Mouse (Mus musculus): ENCODE measurements around the gene Mcee.

The Mcee gene

GRCm38 (mm10) chr7:64439595-64440518, 47.5 kb downstream of the Mcee start:
- no peak for DNase-seq (ENCODE audit: low spot score)

- DNase-seq (ENCODE audit: low spot score): no peak
Measured at GRCm38 (mm10) chr7:64440519-64440918, 48.1 kb downstream of the Mcee start.

DNA sequence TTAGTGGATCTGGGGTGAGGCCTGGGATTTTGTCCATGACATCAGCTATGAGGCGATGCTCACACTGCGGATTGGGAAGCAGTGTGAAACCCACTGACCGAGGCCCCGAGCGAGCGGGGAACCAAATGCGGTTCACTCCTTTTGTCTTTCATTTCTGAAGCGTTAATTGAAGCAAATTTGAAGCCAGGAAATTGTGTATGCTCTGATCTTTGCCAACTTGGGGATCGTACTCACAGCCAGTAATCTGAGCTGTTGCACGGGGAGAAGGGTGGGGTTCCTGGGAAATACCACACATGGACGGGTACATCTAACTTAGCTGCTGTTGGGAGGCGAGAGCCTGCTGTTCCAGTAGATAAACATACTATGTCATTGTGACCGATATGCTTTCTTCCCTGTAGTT, 58.2 kb downstream of the Mcee start:
- no peak for DNase-seq (ENCODE audit: low spot score)

DNA sequence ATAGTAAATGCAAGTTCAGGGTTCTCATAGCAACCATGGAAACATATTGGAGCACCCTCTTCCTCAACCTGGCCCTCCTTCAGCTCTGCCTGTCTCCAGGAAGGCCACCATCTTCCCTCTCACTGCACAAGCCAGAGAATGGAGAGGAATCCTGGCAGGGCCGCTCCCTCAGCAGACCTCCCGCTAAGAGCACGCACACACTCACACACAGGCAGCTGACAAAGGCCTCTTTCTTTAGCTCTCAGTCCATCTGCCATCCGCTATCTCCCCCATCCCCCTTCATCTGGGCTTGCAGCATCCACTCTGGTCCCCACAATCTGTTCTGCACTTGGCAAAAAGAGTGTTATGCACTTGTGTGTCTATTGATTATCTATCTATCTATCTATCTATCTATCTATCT, 59.0 kb downstream of the Mcee start:
- no peak for DNase-seq (ENCODE audit: low spot score)

- no peak for DNase-seq (ENCODE audit: low spot score)
Measured at GRCm38 (mm10) chr7:64451861-64452382, 59.5 kb downstream of the Mcee start.

GRCm38 (mm10) chr7:64452471-64453222, 60.2 kb downstream of the Mcee start:
- no peak for DNase-seq (ENCODE audit: low spot score)

- no peak for DNase-seq (ENCODE audit: low spot score)
Measured at GRCm38 (mm10) chr7:64456176-64456575, 63.8 kb downstream of the Mcee start.

- DNase-seq (ENCODE audit: low spot score): no peak
Measured at GRCm38 (mm10) chr7:64456676-64457075, 64.3 kb downstream of the Mcee start.

GRCm38 (mm10) chr7:64457811-64458210, 65.4 kb downstream of the Mcee start:
- no peak for DNase-seq (ENCODE audit: low spot score)

All from ovary, postnatal 10 days (tissue).